Mouse (Mus musculus): Measurements from ENCODE around the gene Ift140. TPM values are rescaled to one million over a fixed set of nuclear protein-coding genes. Genes with fewer than 3 reads are reported as not detected.

Ift140 gene
- total RNA-seq (2021): 1 to 10 TPM; 4.9 to 6.6 TPM

- intact Hi-C loops (cut with DNase I): loop anchor here (5.0 to 10.0 kb wide), 3 partner anchors 78 to 271 kb away; partner anchors contain the start of genes BC003965 and Mapk8ip3
Observed at GRCm38 (mm10) chr17:25015655-25016291, at the start of gene Ift140, which contains the start of gene Cramp1l. Gene Ift140 (plus strand): TSS chr17:25016085. Gene Cramp1l (minus strand): TSS chr17:25015788.

GRCm38 (mm10) chr17:24987221-24987620 is 28.7 kb upstream of the Ift140 start:
- no peak for DNase-seq (ENCODE audit: low spot score)
- intact Hi-C loops (cut with DNase I): no loop called here

More at GRCm38 (mm10) chr17:25015655-25016291, at the start of gene Ift140, which contains the start of gene Cramp1l:
- peak; percentile 99 for DNase-seq (ENCODE audit: low spot score)

GRCm38 (mm10) chr17:24994721-24995120 is 21.2 kb upstream of the Ift140 start:
- intact Hi-C loops (cut with DNase I): no loop called here
- no peak for DNase-seq (ENCODE audit: low spot score)

- no peak for DNase-seq (ENCODE audit: low spot score)
- intact Hi-C loops (cut with DNase I): no loop called here
Observed at GRCm38 (mm10) chr17:25005102-25005501, 10.8 kb upstream of the Ift140 start.

GRCm38 (mm10) chr17:25007480-25007879 is 8.4 kb upstream of the Ift140 start:
- intact Hi-C loops (cut with DNase I): no loop called here
- no peak for DNase-seq (ENCODE audit: low spot score)

- DNase-seq (ENCODE audit: low spot score): peak; percentile 9
- intact Hi-C loops (cut with DNase I): loop anchor here (10.0 kb wide), 1 partner anchor 269 kb away; no protein-coding TSS in a partner anchor
Observed at GRCm38 (mm10) chr17:25013606-25014501, 2.0 kb upstream of the Ift140 start.

GRCm38 (mm10) chr17:25014841-25015570 is 879 bp upstream of the Ift140 start:
- intact Hi-C loops (cut with DNase I): loop anchor here (5.0 to 10.0 kb wide), 3 partner anchors 78 to 270 kb away; partner anchors contain the start of genes BC003965 and Mapk8ip3

GRCm38 (mm10) chr17:25016292-25017132 is 627 bp downstream of the Ift140 start:
- peak; percentile 64 for DNase-seq (ENCODE audit: low spot score)
- intact Hi-C loops (cut with DNase I): loop anchor here (5.0 to 10.0 kb wide), 3 partner anchors 79 to 272 kb away; partner anchors contain the start of genes BC003965 and Mapk8ip3

More at GRCm38 (mm10) chr17:25014841-25015570, 879 bp upstream of the Ift140 start:
- peak; percentile 9 for DNase-seq (ENCODE audit: low spot score)

- no peak for DNase-seq (ENCODE audit: low spot score)
- intact Hi-C loops (cut with DNase I): no loop called here
Observed at GRCm38 (mm10) chr17:25036183-25036582, 20.3 kb downstream of the Ift140 start.

- DNase-seq (ENCODE audit: low spot score): no peak
- intact Hi-C loops (cut with DNase I): no loop called here
Observed at GRCm38 (mm10) chr17:25044879-25045278, 29.0 kb downstream of the Ift140 start.

GRCm38 (mm10) chr17:25045281-25045680 is 29.4 kb downstream of the Ift140 start:
- intact Hi-C loops (cut with DNase I): no loop called here
- no peak for DNase-seq (ENCODE audit: low spot score)

- intact Hi-C loops (cut with DNase I): no loop called here
- no peak for DNase-seq (ENCODE audit: low spot score)
Observed at GRCm38 (mm10) chr17:25047143-25047542, 31.3 kb downstream of the Ift140 start.

GRCm38 (mm10) chr17:25053274-25053673 is 37.4 kb downstream of the Ift140 start:
- DNase-seq (ENCODE audit: low spot score): no peak
- intact Hi-C loops (cut with DNase I): no loop called here

GRCm38 (mm10) chr17:25057041-25057440 is 41.2 kb downstream of the Ift140 start:
- no peak for DNase-seq (ENCODE audit: low spot score)
- intact Hi-C loops (cut with DNase I): no loop called here

- intact Hi-C loops (cut with DNase I): no loop called here
- no peak for DNase-seq (ENCODE audit: low spot score)
Observed at GRCm38 (mm10) chr17:25063261-25063660, 47.4 kb downstream of the Ift140 start.

GRCm38 (mm10) chr17:25063872-25064271 is 48.0 kb downstream of the Ift140 start:
- DNase-seq (ENCODE audit: low spot score): no peak
- intact Hi-C loops (cut with DNase I): loop anchor here (1.0 kb wide), 1 partner anchor 15 kb away; no protein-coding TSS in a partner anchor

GRCm38 (mm10) chr17:25064351-25064750 is 48.5 kb downstream of the Ift140 start:
- intact Hi-C loops (cut with DNase I): loop anchor here (1.0 kb wide), 1 partner anchor 15 kb away; no protein-coding TSS in a partner anchor
- DNase-seq (ENCODE audit: low spot score): peak; percentile 83

GRCm38 (mm10) chr17:25065189-25065588 is 49.3 kb downstream of the Ift140 start:
- no peak for DNase-seq (ENCODE audit: low spot score)

GRCm38 (mm10) chr17:25066595-25066994 is 50.7 kb downstream of the Ift140 start:
- DNase-seq (ENCODE audit: low spot score): no peak
- intact Hi-C loops (cut with DNase I): no loop called here

More at GRCm38 (mm10) chr17:25065189-25065588, 49.3 kb downstream of the Ift140 start:
- intact Hi-C loops (cut with DNase I): no loop called here
